Mouse (Mus musculus) megakaryocyte progenitor cell, adult 5-6 weeks (primary cell): ENCODE measurements around the gene Ecd. TPM values are rescaled to one million over a fixed set of nuclear protein-coding genes. Genes with fewer than 3 reads are reported as not detected.
"Not testable (repeated sequence)": the region's sequence is repeated elsewhere in the genome, so short reads cannot be mapped to it uniquely, and the experiment has no call there.

Source experiments
- ATAC-seq: replicated peaks from 2 replicates; pipeline ENCODE4 v1.8.0; 2016; ENCODE audit warnings: mild to moderate bottlenecking, moderate TSS enrichment, inconsistent platforms; ENCODE audit not compliant: poor library complexity
- total RNA-seq, 2 experiments: library from RNA; stranded (forward) in 1 of 2; stranded (reverse) in 1 of 2; fragments of 157-497, 149-512 nt in 1 of 2; fragments of 200-1000 nt in 1 of 2; gene quantifications; 2 replicates each; pipeline versions ENCODE4 v1.2.3 to v1.2.4; 2015 to 2017

Gene Ecd
- total RNA-seq, 2 experiments from 2014 or later: 45.9 to 67.3 TPM

GRCm38 (mm10) chr14:20328474-20328873 lies 19.4 kb downstream of the Ecd start:
- ATAC-seq: peak; percentile 50

GRCm38 (mm10) chr14:20324196-20324595 lies 23.7 kb downstream of the Ecd start:
- ATAC-seq: no peak

GRCm38 (mm10) chr14:20319420-20319819 lies 28.5 kb downstream of the Ecd start:
- ATAC-seq: peak; percentile 72

GRCm38 (mm10) chr14:20315137-20315536 lies 32.8 kb downstream of the Ecd start:
- no peak for ATAC-seq

GRCm38 (mm10) chr14:20305085-20305484 lies 42.8 kb downstream of the Ecd start:
- not testable (repeated sequence) for ATAC-seq

- ATAC-seq: no peak; the same call in 1 of the 2 replicates
Measured at GRCm38 (mm10) chr14:20298131-20298530, 49.8 kb downstream of the Ecd start.

- ATAC-seq: no peak
Measured at GRCm38 (mm10) chr14:20297616-20298015, 50.3 kb downstream of the Ecd start.

GRCm38 (mm10) chr14:20294947-20295346 lies 53.0 kb downstream of the Ecd start:
- no peak for ATAC-seq

GRCm38 (mm10) chr14:20294117-20294892 lies 53.6 kb downstream of the Ecd start, which contains the start of gene Nudt13:
Gene Nudt13 (plus strand): TSS chr14:20294697.
- ATAC-seq: peak; percentile 99

GRCm38 (mm10) chr14:20291391-20291790 lies 56.5 kb downstream of the Ecd start:
- ATAC-seq: no peak

Other genes with a start within 250 kb of the Ecd start
- gene Saysd1, start 209.6 kb downstream of the Ecd start, total RNA-seq (2015): 3.4 and 3.9 TPM in 2 replicates
- gene Saysd1, start 209.6 kb downstream of the Ecd start, total RNA-seq (2017): 0.62 and 1.4 TPM in 2 replicates
- 0.37 and 1.7 TPM in 2 replicates for gene Kcnk5, start 166.3 kb downstream of the Ecd start, total RNA-seq (2015)
- gene Kcnk5, start 166.3 kb downstream of the Ecd start, total RNA-seq (2017): 1.2 and 7.0 TPM in 2 replicates
- gene Kcnk16, start 78.9 kb downstream of the Ecd start, total RNA-seq (2015): not detected in 2 replicates
- gene Kcnk16, start 78.9 kb downstream of the Ecd start, total RNA-seq (2017): not detected in 2 replicates
- gene Nudt13, start 53.4 kb downstream of the Ecd start, total RNA-seq (2015): 8.2 and 10.0 TPM in 2 replicates
- gene Nudt13, start 53.4 kb downstream of the Ecd start, total RNA-seq (2017): 10.8 and 11.9 TPM in 2 replicates
- gene Fam149b, start within 50 bp of the Ecd start, total RNA-seq (2015): 21.1 and 30.8 TPM in 2 replicates
- 21.9 and 26.6 TPM in 2 replicates for gene Fam149b, start within 50 bp of the Ecd start, total RNA-seq (2017)
- 75.2 and 78.3 TPM in 2 replicates for gene Dnajc9, start 40.8 kb upstream of the Ecd start, total RNA-seq (2015)
- gene Dnajc9, start 40.8 kb upstream of the Ecd start, total RNA-seq (2017): 250 and 274 TPM in 2 replicates
- gene Mrps16, start 45.5 kb upstream of the Ecd start, total RNA-seq (2015): 89.6 and 90.7 TPM in 2 replicates
- gene Mrps16, start 45.5 kb upstream of the Ecd start, total RNA-seq (2017): 43.4 and 45.8 TPM in 2 replicates
- gene Cfap70, start 104.1 kb upstream of the Ecd start, total RNA-seq (2015): not detected in 2 replicates
- gene Cfap70, start 104.1 kb upstream of the Ecd start, total RNA-seq (2017): not detected in 2 replicates
- 52.6 and 56.2 TPM in 2 replicates for gene Anxa7, start 132.0 kb upstream of the Ecd start, total RNA-seq (2015)
- 56.4 and 63.0 TPM in 2 replicates for gene Anxa7, start 132.0 kb upstream of the Ecd start, total RNA-seq (2017)
- 1.1 and 2.1 TPM in 2 replicates for gene Mss51, start 148.8 kb upstream of the Ecd start, total RNA-seq (2015)
- gene Mss51, start 148.8 kb upstream of the Ecd start, total RNA-seq (2017): 0.29 and 0.74 TPM in 2 replicates
- 166 and 169 TPM in 2 replicates for gene Ppp3cb, start 198.5 kb upstream of the Ecd start, total RNA-seq (2015)
- 56.9 and 68.0 TPM in 2 replicates for gene Ppp3cb, start 198.5 kb upstream of the Ecd start, total RNA-seq (2017)